Mouse (Mus musculus) embryonic facial prominence, embryonic 15.5 days (tissue): ENCODE data around the gene Elovl1. TPM values are rescaled to one million over a fixed set of nuclear protein-coding genes. Genes with fewer than 3 reads are reported as not detected.

Experiments used
- ATAC-seq: fragments of 200-750 bp; cut with Nextera tagmentation; 2 replicates; pipeline ENCODE4 v1.8.0; 2017; ENCODE audit warnings: low read depth, moderate TSS enrichment; ENCODE audit not compliant: insufficient number of reproducible peaks, low FRiP score, low TSS enrichment
- H3K27ac ChIP-seq: fragments of 300-500 bp; sonication (generic); replicated peaks from 2 replicates; pipeline ENCODE4 v1.5.1; 2015; ENCODE audit warnings: mild to moderate bottlenecking, inconsistent platforms
- H3K27me3 ChIP-seq: fragments of 300-500 bp; sonication (generic); 2 replicates; pipeline ENCODE4 v1.6.1; 2015; ENCODE audit warnings: inconsistent platforms
- H3K36me3 ChIP-seq: fragments of 300-500 bp; sonication (generic); 2 replicates; pipeline ENCODE4 v1.6.1; 2015; ENCODE audit warnings: mild to moderate bottlenecking, inconsistent platforms
- H3K4me1 ChIP-seq: fragments of 300-500 bp; sonication (generic); 2 replicates; pipeline ENCODE4 v1.6.1; 2015; ENCODE audit warnings: inconsistent platforms
- H3K4me2 ChIP-seq: fragments of 300-500 bp; sonication (generic); replicated peaks from 2 replicates; pipeline ENCODE4 v1.6.1; 2015; ENCODE audit warnings: mild to moderate bottlenecking, inconsistent platforms
- H3K4me3 ChIP-seq: fragments of 300-500 bp; sonication (generic); replicated peaks from 2 replicates; pipeline ENCODE4 v1.5.1; 2015; ENCODE audit warnings: mild to moderate bottlenecking, inconsistent platforms
- H3K9ac ChIP-seq: fragments of 300-500 bp; sonication (generic); 2 replicates; pipeline ENCODE4 v1.6.1; 2015; ENCODE audit warnings: inconsistent platforms
- H3K9me3 ChIP-seq: fragments of 300-500 bp; sonication (generic); replicated peaks from 2 replicates; pipeline ENCODE4 v1.6.1; 2016; ENCODE audit warnings: inconsistent platforms
- WGBS: fragments of 180-500 bp; shearing (Covaris S2); methylation state at CpG from one replicate; pipeline ENCODE4 v1.1.7; 2015; 5-methylcytosine and 5-hydroxymethylcytosine counted together
- polyA plus RNA-seq: library from polyadenylated mRNA; unstranded; fragments of >200 nt; fragmentation: Nextera tagmentation; extraction: Ambion mirVana; gene quantifications from 2 replicates; pipeline ENCODE4 v1.2.1, GENCODE M21; 2015

Gene Elovl1
- polyA plus RNA-seq, 1 experiment from 2014 or later = 179 TPM

DNA sequence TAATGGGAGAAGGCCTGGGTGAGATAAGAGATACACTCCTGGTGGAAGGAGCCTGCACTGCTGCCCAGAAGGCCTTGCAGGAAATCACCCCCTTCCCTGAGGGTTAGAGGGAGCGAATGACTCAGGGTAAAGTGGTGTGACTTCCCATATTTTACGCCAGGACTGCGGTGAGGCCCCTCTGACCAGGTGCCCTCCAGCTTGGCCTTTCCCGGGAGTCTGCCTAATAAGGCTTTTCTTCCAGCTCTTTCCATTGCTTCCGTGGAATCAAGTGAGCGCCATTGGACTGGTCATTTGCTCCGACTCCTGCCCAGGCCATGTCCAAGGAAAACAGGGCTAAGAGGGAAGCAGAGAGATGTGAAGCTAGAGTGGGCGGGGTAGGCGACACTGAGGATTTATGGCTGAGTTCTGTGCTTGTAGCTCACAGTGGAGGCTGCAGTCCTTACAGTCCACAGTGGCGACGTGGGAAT, 37.8 kb downstream of the Elovl1 start:
- no peak overlapping the region for H3K4me2 ChIP-seq
- 46% methylated on average over 11 of the region's 11 CpGs for WGBS

DNA sequence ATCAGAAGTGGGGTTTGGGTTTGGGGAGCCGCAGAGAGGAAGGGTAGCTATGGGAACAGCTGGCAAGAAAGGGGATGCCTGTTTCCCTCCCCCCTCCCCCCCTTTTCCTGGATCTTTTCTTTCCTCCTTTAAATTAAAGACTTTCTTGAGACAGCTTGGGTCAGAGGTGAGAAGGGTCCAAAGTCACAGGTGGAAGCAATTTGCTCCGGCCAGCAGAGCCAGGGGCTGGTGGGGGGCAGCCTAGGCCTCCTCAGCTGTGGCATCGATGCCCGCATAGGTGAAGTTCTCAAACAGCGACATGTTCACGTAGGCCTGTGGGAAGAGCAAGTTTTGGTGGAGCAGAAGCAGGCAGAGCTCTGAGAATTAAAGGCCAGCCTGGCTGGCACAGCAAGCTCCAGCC, 43.4 kb downstream of the Elovl1 start:
- ATAC-seq = no peak
- no peak overlapping the region for H3K9ac ChIP-seq
- no peak overlapping the region for H3K4me3 ChIP-seq
- no peaks in the 10 kb centered on the region for H3K27me3 ChIP-seq
- H3K9me3 ChIP-seq = no peaks in the 10 kb centered on the region
- 39% methylated on average over 6 of the region's 6 CpGs for WGBS
- no peaks in the 10 kb centered on the region for H3K4me1 ChIP-seq
- no peak overlapping the region for H3K27ac ChIP-seq
- no peaks in the 10 kb centered on the region for H3K36me3 ChIP-seq
- no peak overlapping the region for H3K4me2 ChIP-seq

More for the DNA sequence above, 37.8 kb downstream of the Elovl1 start:
- Histone ChIP-seq H3K4me1 (no peaks in the 10 kb centered on the region), H3K4me3 (no peak overlapping the region), H3K9me3 (no peaks in the 10 kb centered on the region), H3K9ac (no peak overlapping the region), H3K27me3 (no peaks in the 10 kb centered on the region), H3K27ac (no peak overlapping the region), H3K36me3 (no peaks in the 10 kb centered on the region)
- no peak for ATAC-seq

DNA sequence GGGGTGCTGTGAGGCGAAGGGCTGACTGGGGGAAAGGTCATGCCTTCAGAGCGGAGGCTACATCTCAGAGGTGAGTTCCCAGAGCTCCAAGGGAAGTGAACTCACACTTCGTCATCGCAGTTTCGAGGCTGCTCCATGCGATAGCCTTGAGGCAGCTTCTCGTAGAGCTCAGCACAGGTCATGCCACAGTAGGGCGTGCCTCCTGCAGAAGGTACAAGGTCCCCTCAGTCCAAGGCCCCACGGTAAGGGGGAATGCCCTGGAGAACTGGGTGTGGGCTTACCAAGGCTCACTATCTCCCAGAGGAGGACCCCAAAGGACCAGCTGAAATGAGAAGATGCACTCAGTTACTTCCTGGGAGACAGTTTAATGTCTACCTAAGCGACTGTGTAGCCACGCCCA, 44.8 kb downstream of the Elovl1 start:
- H3K9me3 ChIP-seq = no peaks in the 10 kb centered on the region
- WGBS = 79% methylated on average over 11 of the region's 11 CpGs
- H3K27me3 ChIP-seq = no peaks in the 10 kb centered on the region
- no peak overlapping the region for H3K9ac ChIP-seq
- no peaks in the 10 kb centered on the region for H3K4me1 ChIP-seq
- no peak for ATAC-seq
- no peaks in the 10 kb centered on the region for H3K36me3 ChIP-seq
- no peak overlapping the region for H3K27ac ChIP-seq
- no peak overlapping the region for H3K4me2 ChIP-seq
- no peak overlapping the region for H3K4me3 ChIP-seq

DNA sequence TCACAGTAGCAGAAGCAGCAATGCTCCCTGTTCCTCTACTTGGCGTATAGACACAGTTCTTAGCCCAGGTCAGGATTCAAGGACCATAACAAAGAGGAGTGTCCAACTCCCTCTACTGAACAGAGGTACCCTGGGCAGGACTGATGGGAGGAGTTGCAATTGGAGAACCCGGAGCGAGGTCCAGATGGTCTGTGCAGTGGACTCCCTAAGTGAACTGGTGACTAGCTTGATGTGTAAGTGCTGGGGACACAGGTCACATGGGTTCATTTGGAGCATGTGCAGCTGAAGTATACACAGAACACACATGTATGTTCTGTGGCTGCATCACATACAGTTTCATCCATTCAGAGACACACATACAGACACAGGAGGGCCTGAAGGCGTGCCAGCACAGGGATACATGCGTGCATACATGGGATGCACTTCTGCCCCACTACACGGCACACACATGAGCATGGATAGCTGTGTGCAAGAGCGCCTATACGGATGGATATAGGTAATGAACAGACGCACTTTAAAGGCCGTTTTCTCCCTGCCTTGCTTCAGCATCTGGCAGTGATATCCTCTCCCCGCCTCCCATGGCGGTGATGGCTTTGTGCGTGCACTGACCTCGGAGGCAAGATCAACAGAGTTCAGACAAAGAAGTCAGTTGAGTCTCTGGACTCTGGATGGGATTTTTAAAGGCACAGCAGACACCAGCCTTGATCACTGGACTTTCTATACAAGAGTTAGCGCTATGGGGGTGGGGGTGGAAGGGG, 49.1 kb downstream of the Elovl1 start:
- WGBS = 33% methylated on average over 15 of the region's 15 CpGs
- Histone ChIP-seq H3K27ac (no peak overlapping the region), H3K9me3 (no peaks in the 10 kb centered on the region), H3K27me3 (no peaks in the 10 kb centered on the region), H3K4me1 (no peaks in the 10 kb centered on the region), H3K4me2 (no peak overlapping the region), H3K9ac (no peak overlapping the region), H3K36me3 (no peaks in the 10 kb centered on the region), H3K4me3 (no peak overlapping the region)
- no peak for ATAC-seq

Other genes with a start within 250 kb of the Elovl1 start
- gene Kdm4a, start 248.1 kb upstream of the Elovl1 start, polyA plus RNA-seq = 35.3 and 36.3 TPM in 2 replicates
- 89.3 and 90.7 TPM in 2 replicates for gene Ptprf, start 136.7 kb upstream of the Elovl1 start, polyA plus RNA-seq
- 7.5 and 7.6 TPM in 2 replicates for gene Szt2, start 18.8 kb upstream of the Elovl1 start, polyA plus RNA-seq
- gene Med8, start 18.8 kb upstream of the Elovl1 start, polyA plus RNA-seq = 102 and 106 TPM in 2 replicates
- gene Cdc20, start 9.3 kb downstream of the Elovl1 start, polyA plus RNA-seq = 178 and 183 TPM in 2 replicates
- gene Mpl, start 29.4 kb downstream of the Elovl1 start, polyA plus RNA-seq = 0.25 and 0.26 TPM in 2 replicates
- 25.6 and 27.1 TPM in 2 replicates for gene Tie1, start 62.0 kb downstream of the Elovl1 start, polyA plus RNA-seq
- gene 2610528J11Rik, start 98.9 kb downstream of the Elovl1 start, polyA plus RNA-seq = 15.3 and 18.6 TPM in 2 replicates
- 11.7 and 17.4 TPM in 2 replicates for gene Tmem125, start 116.0 kb downstream of the Elovl1 start, polyA plus RNA-seq
- 2.3 and 3.3 TPM in 2 replicates for gene Cfap57, start 192.7 kb downstream of the Elovl1 start, polyA plus RNA-seq
- 120 and 128 TPM in 2 replicates for gene Ebna1bp2, start 192.7 kb downstream of the Elovl1 start, polyA plus RNA-seq
- 0.17 and 0.18 TPM in 2 replicates for gene Olfr62, start 230.9 kb downstream of the Elovl1 start, polyA plus RNA-seq